Mouse (Mus musculus): ENCODE results near the gene Phf13. TPM values are rescaled to one million over a fixed set of nuclear protein-coding genes. Genes with fewer than 3 reads are reported as not detected.

Phf13 gene
- total and polyA plus RNA-seq, 2 experiments from 2014 or later = 17.1 to 17.2 TPM

DNA sequence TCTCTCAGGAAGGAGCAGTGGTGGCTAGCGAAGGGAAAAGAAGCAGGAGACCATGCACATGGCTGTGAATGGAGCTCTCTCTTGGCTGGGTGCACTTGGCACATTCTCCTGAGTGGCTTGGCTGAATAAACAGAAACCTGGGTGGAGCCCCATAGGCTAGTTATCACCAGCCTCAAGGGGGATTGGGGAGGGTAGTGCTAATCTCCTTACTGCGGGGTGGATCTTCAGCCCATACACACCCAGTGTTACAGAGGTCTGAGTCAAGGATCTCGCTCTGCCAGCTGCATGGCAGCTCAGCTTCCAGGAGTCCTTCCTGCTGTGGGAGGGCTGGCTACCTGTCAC lies 35.6 kb downstream of the Phf13 start:
- Histone ChIP-seq H3K4me2 (ENCODE audit: low read depth) (no peak overlapping the region), H3K4me1 (ENCODE audit: insufficient read depth) (no peaks in the 10 kb centered on the region), H3K9ac (no peak overlapping the region), H3K4me3 (ENCODE audit: low read depth, low read length) (no peak overlapping the region), H3K36me3 (ENCODE audit: insufficient read depth) (peaks cover 63% of the 10 kb centered on the region), H3K27ac (ENCODE audit: low read depth, low read length) (no peak overlapping the region), H3K27me3 (ENCODE audit: insufficient read depth, low read length) (no peaks in the 10 kb centered on the region), H3K9me3 (ENCODE audit: low read length) (no peaks in the 10 kb centered on the region)
- no peak for DNase-seq
- TF ChIP-seq CTCF (IDR thresholded peaks at IDR 0.05; ENCODE audit: low read depth) = no peak
- 93% methylated on average over 3 of the region's 3 CpGs for WGBS
- no peak for ATAC-seq

GRCm38 (mm10) chr4:151959849-151960512 lies 36.1 kb downstream of the Phf13 start:
- no peaks in the 10 kb centered on the region for H3K9me3 ChIP-seq (ENCODE audit: low read length)
- H3K27ac ChIP-seq (ENCODE audit: low read depth, low read length) = no peak overlapping the region
- no peak for TF ChIP-seq CTCF (IDR thresholded peaks at IDR 0.05; ENCODE audit: low read depth)
- WGBS = 92% methylated on average over 11 of the region's 11 CpGs
- no peak overlapping the region for H3K4me3 ChIP-seq (ENCODE audit: low read depth, low read length)
- no peaks in the 10 kb centered on the region for H3K27me3 ChIP-seq (ENCODE audit: insufficient read depth, low read length)
- H3K9ac ChIP-seq = no peak overlapping the region
- DNase-seq (no peak), ATAC-seq (no peak)
- no peaks in the 10 kb centered on the region for H3K4me1 ChIP-seq (ENCODE audit: insufficient read depth)
- H3K4me2 ChIP-seq (ENCODE audit: low read depth) = no peak overlapping the region
- H3K36me3 ChIP-seq (ENCODE audit: insufficient read depth) = peaks cover 61% of the 10 kb centered on the region

GRCm38 (mm10) chr4:151957584-151958315 lies 38.3 kb downstream of the Phf13 start:
- H3K4me1 ChIP-seq (ENCODE audit: insufficient read depth) = no peaks in the 10 kb centered on the region
- no peaks in the 10 kb centered on the region for H3K27me3 ChIP-seq (ENCODE audit: insufficient read depth, low read length)
- no peak overlapping the region for H3K4me2 ChIP-seq (ENCODE audit: low read depth)
- no peak overlapping the region for H3K27ac ChIP-seq (ENCODE audit: low read depth, low read length)
- DNase-seq = no peak
- no peaks in the 10 kb centered on the region for H3K9me3 ChIP-seq (ENCODE audit: low read length)
- ATAC-seq = no peak
- no peak for TF ChIP-seq CTCF (IDR thresholded peaks at IDR 0.05; ENCODE audit: low read depth)
- H3K36me3 ChIP-seq (ENCODE audit: insufficient read depth) = peaks cover 64% of the 10 kb centered on the region
- WGBS = 91% methylated on average over 9 of the region's 9 CpGs
- H3K4me3 ChIP-seq (ENCODE audit: low read depth, low read length) = no peak overlapping the region
- no peak overlapping the region for H3K9ac ChIP-seq

- H3K36me3 ChIP-seq (ENCODE audit: insufficient read depth) = peaks cover 68% of the 10 kb centered on the region
- DNase-seq (no peak), ATAC-seq (no peak)
- H3K27ac ChIP-seq (ENCODE audit: low read depth, low read length) = no peak overlapping the region
- 88% methylated on average over 1 of the region's 1 CpGs for WGBS
- H3K27me3 ChIP-seq (ENCODE audit: insufficient read depth, low read length) = no peaks in the 10 kb centered on the region
- H3K9ac ChIP-seq = no peak overlapping the region
- no peak overlapping the region for H3K4me2 ChIP-seq (ENCODE audit: low read depth)
- no peak for TF ChIP-seq CTCF (IDR thresholded peaks at IDR 0.05; ENCODE audit: low read depth)
- H3K4me3 ChIP-seq (ENCODE audit: low read depth, low read length) = no peak overlapping the region
- H3K4me1 ChIP-seq (ENCODE audit: insufficient read depth) = no peaks in the 10 kb centered on the region
- H3K9me3 ChIP-seq (ENCODE audit: low read length) = no peaks in the 10 kb centered on the region
These were observed 40.3 kb downstream of the Phf13 start for GRCm38 (mm10) chr4:151955791-151956190.

- ATAC-seq (no peak), DNase-seq (no peak)
- no peak overlapping the region for H3K4me3 ChIP-seq (ENCODE audit: low read depth, low read length)
- H3K9me3 ChIP-seq (ENCODE audit: low read length) = no peaks in the 10 kb centered on the region
- no peak for TF ChIP-seq CTCF (IDR thresholded peaks at IDR 0.05; ENCODE audit: low read depth)
- no peaks in the 10 kb centered on the region for H3K4me1 ChIP-seq (ENCODE audit: insufficient read depth)
- H3K4me2 ChIP-seq (ENCODE audit: low read depth) = no peak overlapping the region
- no peaks in the 10 kb centered on the region for H3K27me3 ChIP-seq (ENCODE audit: insufficient read depth, low read length)
- 90% methylated on average over 6 of the region's 6 CpGs for WGBS
- no peak overlapping the region for H3K9ac ChIP-seq
- H3K36me3 ChIP-seq (ENCODE audit: insufficient read depth) = peaks cover 53% of the 10 kb centered on the region
- H3K27ac ChIP-seq (ENCODE audit: low read depth, low read length) = no peak overlapping the region
These were observed 42.8 kb downstream of the Phf13 start for GRCm38 (mm10) chr4:151953209-151953608.

DNA sequence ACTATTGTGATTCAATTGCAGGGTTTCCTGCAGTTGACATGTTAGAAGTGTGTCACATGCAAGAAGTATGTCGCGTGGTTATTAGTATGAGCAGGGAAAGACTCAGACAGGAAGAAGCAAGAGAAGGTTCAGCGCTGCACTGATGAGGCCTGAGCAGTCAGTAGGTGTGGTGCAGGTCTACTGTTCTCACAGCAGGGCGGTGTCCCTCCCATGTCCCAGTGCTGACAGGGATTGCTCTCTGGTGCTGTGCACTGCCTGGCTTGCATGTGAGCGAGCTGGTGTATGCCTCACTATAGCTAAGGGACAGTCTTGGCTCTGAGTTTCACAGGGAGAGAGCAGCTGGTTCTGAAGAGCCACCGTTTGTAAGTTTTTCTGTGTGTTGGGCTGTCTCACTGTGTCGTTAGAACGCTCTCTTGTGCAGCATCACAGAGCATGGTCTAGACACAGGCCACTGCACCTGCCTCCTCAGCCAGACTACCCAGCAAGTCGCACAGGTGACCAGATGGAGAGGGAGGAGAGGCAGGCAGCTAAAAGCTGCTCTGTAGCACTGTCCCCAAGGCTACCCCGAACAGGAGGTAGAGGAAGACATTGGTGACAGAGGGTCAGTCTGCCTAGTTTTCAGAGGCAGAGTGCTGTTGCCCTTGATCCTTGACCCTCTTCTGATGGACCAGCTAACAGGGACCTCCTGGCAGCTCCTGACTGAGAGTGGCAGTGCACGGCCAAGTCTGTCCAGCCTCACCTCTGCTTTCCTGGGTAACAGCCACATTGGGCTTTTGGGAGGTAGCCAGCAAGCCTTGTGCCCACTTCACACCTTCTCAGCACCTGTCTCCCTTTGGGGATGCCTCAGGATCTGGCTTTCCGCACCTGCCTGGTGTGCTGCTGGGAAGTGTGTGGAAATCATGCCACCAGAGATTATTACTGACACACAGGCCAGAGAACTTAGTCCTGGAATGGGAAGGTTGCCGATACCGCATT lies 47.3 kb downstream of the Phf13 start:
- Histone ChIP-seq H3K4me1 (ENCODE audit: insufficient read depth) (no peaks in the 10 kb centered on the region), H3K9me3 (ENCODE audit: low read length) (no peaks in the 10 kb centered on the region), H3K4me2 (ENCODE audit: low read depth) (no peak overlapping the region), H3K27me3 (ENCODE audit: insufficient read depth, low read length) (no peaks in the 10 kb centered on the region), H3K4me3 (ENCODE audit: low read depth, low read length) (no peak overlapping the region), H3K9ac (no peak overlapping the region), H3K36me3 (ENCODE audit: insufficient read depth) (peaks cover 23% of the 10 kb centered on the region), H3K27ac (ENCODE audit: low read depth, low read length) (no peak overlapping the region)
- no peak for ATAC-seq
- WGBS = 95% methylated on average over 14 of the region's 14 CpGs
- DNase-seq = no peak
- no peak for TF ChIP-seq CTCF (IDR thresholded peaks at IDR 0.05; ENCODE audit: low read depth)
